Mouse (Mus musculus) heart, adult 2 months (tissue): Measurements from ENCODE around the gene Elavl1. TPM values are rescaled to one million over a fixed set of nuclear protein-coding genes. Genes with fewer than 3 reads are reported as not detected.

Experiments used
- DNase-seq, 2 experiments: peaks; one replicate each; pipeline ENCODE4 v3.0.0; 2021
- H3K27ac ChIP-seq: fragments of 200-600 bp; 2 replicates; pipeline ENCODE4 v1.8.1; 2022
- H3K27me3 ChIP-seq: fragments of 200-500 bp; 2 replicates; pipeline ENCODE4 v1.6.1; 2012; ENCODE audit warnings: mild to moderate bottlenecking, low read length, inconsistent platforms, mixed read lengths; ENCODE audit not compliant: control insufficient read depth, insufficient read depth
- H3K36me3 ChIP-seq: fragments of 200-500 bp; 2 replicates; pipeline ENCODE4 v1.6.1; 2012; ENCODE audit warnings: low read length, inconsistent platforms; ENCODE audit not compliant: control insufficient read depth, insufficient read depth
- H3K4me1 ChIP-seq: fragments of 200-500 bp; 2 replicates; pipeline ENCODE4 v1.6.1; 2011; ENCODE audit warnings: low read length; ENCODE audit not compliant: control insufficient read depth, insufficient read depth
- H3K4me3 ChIP-seq: fragments of 200-600 bp; 2 replicates; pipeline ENCODE4 v1.8.1; 2022
- H3K79me2 ChIP-seq: fragments of 200-500 bp; replicated peaks from 2 replicates; pipeline ENCODE4 v1.6.1; 2012; ENCODE audit warnings: mild to moderate bottlenecking, inconsistent platforms, low read length, moderate library complexity, mixed read lengths; ENCODE audit not compliant: control insufficient read depth, insufficient read depth
- H3K9ac ChIP-seq: fragments of 200-500 bp; 2 replicates; pipeline ENCODE4 v1.6.1; 2012; ENCODE audit warnings: low read depth, mild to moderate bottlenecking, control low read depth, inconsistent platforms, low read length, mixed read lengths
- CTCF ChIP-seq: fragments of 200-600 bp; IDR thresholded peaks from 2 replicates; pipeline ENCODE4 v1.8.1; 2022; ENCODE audit warnings: antibody characterized with exemption, mild to moderate bottlenecking, moderate library complexity
- EP300 ChIP-seq: fragments of 200-500 bp; IDR thresholded peaks from 2 replicates; pipeline ENCODE4 v1.6.1; 2011; ENCODE audit warnings: low read depth, low read length, control low read depth; ENCODE audit not compliant: insufficient read depth
- POLR2A ChIP-seq: fragments of 200-500 bp; IDR thresholded peaks from 2 replicates; pipeline ENCODE4 v1.6.1; 2011; ENCODE audit warnings: mild to moderate bottlenecking, low read depth, low read length, control low read depth; ENCODE audit not compliant: insufficient read depth
- WGBS: fragments of 180-500 bp; shearing (Covaris S2); methylation state at CpG from one replicate; pipeline ENCODE4 v1.1.7; 2018; 5-methylcytosine and 5-hydroxymethylcytosine counted together
- intact Hi-C: fragments of 180-260 bp; cut with DNase I; formaldehyde crosslinking; loops from one replicate; pipeline ENCODE4 v1.15.1; 2025
- polyA plus RNA-seq: library from polyadenylated mRNA; depleted of rRNA; stranded (reverse); fragments of >200 nt; gene quantifications from 2 replicates; pipeline ENCODE4 v1.2.3, GENCODE M21; 2012; rRNA removed
- total RNA-seq, 2 experiments: library from RNA; stranded (reverse); gene quantifications; 2 replicates each; pipeline ENCODE4 v1.2.3; 2021

Gene Elavl1
- total and polyA plus RNA-seq, 3 experiments: 25.9 to 61.1 (median 60.0) TPM

GRCm38 (mm10) chr8:4239193-4239890 lies 85.9 kb downstream of the Elavl1 start:
- no peaks in the 10 kb centered on the region; the same call in 1 of the 2 replicates for H3K36me3 ChIP-seq
- intact Hi-C loops: loop anchor here (1.0 to 5.0 kb wide), 6 partner anchors 13 to 438 kb away; partner anchors contain the start of genes Cers4, Evi5l and Timm44
- WGBS: 6% methylated on average over 19 of the region's 19 CpGs

GRCm38 (mm10) chr8:4238434-4239192 lies 86.6 kb downstream of the Elavl1 start, which contains the start of the genes Map2k7 and Gm49320:
TSS of gene Map2k7 (plus strand) at chr8:4238740.
TSS of gene Gm49320 (plus strand) at chr8:4238865.
- peak within 1 kb of the TSS; percentile 74 for H3K4me3 ChIP-seq
- no peaks in the 10 kb centered on the region for H3K27me3 ChIP-seq
- H3K9ac ChIP-seq: peak within 1 kb of the TSS; percentile 90
- WGBS: under 1% methylated on average over 71 of the region's 71 CpGs
- intact Hi-C loops: loop anchor here (1.0 to 5.0 kb wide), 6 partner anchors 14 to 439 kb away; partner anchors contain the start of genes Cers4, Evi5l and Timm44
- peaks cover 4% of the 10 kb centered on the region; the same call in 1 of the 2 replicates for H3K79me2 ChIP-seq
- peak within 1 kb of the TSS; percentile 85 for H3K27ac ChIP-seq
- TF ChIP-seq CTCF (peak; percentile 79), EP300 (peak; percentile 57; the same call in 1 of the 2 replicates), POLR2A (peak; percentile 85)
- H3K4me1 ChIP-seq: peaks cover 5% of the 10 kb centered on the region
- H3K36me3 ChIP-seq: no peaks in the 10 kb centered on the region; the same call in 1 of the 2 replicates
- DNase-seq: peak; percentile 99 to 100

More at GRCm38 (mm10) chr8:4239193-4239890, 85.9 kb downstream of the Elavl1 start:
- DNase-seq: no peak
- Histone ChIP-seq H3K4me1 (peaks cover 5% of the 10 kb centered on the region), H3K79me2 (peaks cover 4% of the 10 kb centered on the region; the same call in 1 of the 2 replicates), H3K4me3 (peak overlapping the region; percentile 74), H3K9ac (peak overlapping the region; percentile 90), H3K27ac (peak overlapping the region; percentile 85), H3K27me3 (no peaks in the 10 kb centered on the region)
- TF ChIP-seq EP300 (no peak), CTCF (no peak), POLR2A (no peak)

- H3K79me2 ChIP-seq: peaks cover 4% of the 10 kb centered on the region; the same call in 1 of the 2 replicates
- H3K36me3 ChIP-seq: no peaks in the 10 kb centered on the region; the same call in 1 of the 2 replicates
- H3K27me3 ChIP-seq: no peaks in the 10 kb centered on the region
- H3K4me3 ChIP-seq: peak overlapping the region; percentile 74
- intact Hi-C loops: loop anchor here (2.0 to 5.0 kb wide), 5 partner anchors 37 to 439 kb away; partner anchors contain the start of genes Cers4, Evi5l and Timm44
- DNase-seq: no peak
- peak overlapping the region; percentile 70 for H3K9ac ChIP-seq
- peaks cover 5% of the 10 kb centered on the region for H3K4me1 ChIP-seq
- WGBS: 15% methylated on average over 15 of the region's 15 CpGs
- peak overlapping the region; percentile 85 for H3K27ac ChIP-seq
- peak; percentile 57 for TF ChIP-seq POLR2A
- TF ChIP-seq CTCF: no peak
- TF ChIP-seq EP300: no peak
Measured at GRCm38 (mm10) chr8:4237814-4238433, 87.3 kb downstream of the Elavl1 start.

Other genes with a start within 250 kb of the Elavl1 start
- gene Cd209f, start 219.6 kb downstream of the Elavl1 start, total RNA-seq: 1 to 10 TPM in 1 of 2 experiments, under 1 TPM in 1; 0.60 to 1.1 TPM
- gene Cd209f, start 219.6 kb downstream of the Elavl1 start, polyA plus RNA-seq: 1.4 and 2.3 TPM in 2 replicates
- gene Cd209g, start 191.3 kb downstream of the Elavl1 start, total RNA-seq: under 1 TPM in 1 of 2 experiments, not detected in 1; 0.23 TPM
- 1.00 and 2.1 TPM in 2 replicates for gene Cd209g, start 191.3 kb downstream of the Elavl1 start, polyA plus RNA-seq
- 10 to 100 TPM; 20.6 to 22.3 TPM for gene Evi5l, start 158.8 kb downstream of the Elavl1 start, total RNA-seq
- gene Evi5l, start 158.8 kb downstream of the Elavl1 start, polyA plus RNA-seq: 20.2 and 27.3 TPM in 2 replicates
- gene Prr36, start 108.0 kb downstream of the Elavl1 start, total RNA-seq: under 1 TPM in 1 of 2 experiments, not detected in 1; 0.05 TPM
- gene Prr36, start 108.0 kb downstream of the Elavl1 start, polyA plus RNA-seq: 0.04 TPM in 1 of 2 replicates, not detected in the other
- under 1 TPM; 0.37 to 0.52 TPM for gene Lrrc8e, start 98.6 kb downstream of the Elavl1 start, total RNA-seq
- gene Lrrc8e, start 98.6 kb downstream of the Elavl1 start, polyA plus RNA-seq: 0.09 and 0.29 TPM in 2 replicates
- 10 to 100 TPM; 63.8 to 65.9 TPM for gene Map2k7, start 86.7 kb downstream of the Elavl1 start, total RNA-seq
- gene Map2k7, start 86.7 kb downstream of the Elavl1 start, polyA plus RNA-seq: 27.8 and 53.1 TPM in 2 replicates
- gene Gm49320, start 86.5 kb downstream of the Elavl1 start, total RNA-seq: under 1 TPM in 1 of 2 experiments, not detected in 1; 0.45 TPM
- 0.64 and 2.6 TPM in 2 replicates for gene Gm49320, start 86.5 kb downstream of the Elavl1 start, polyA plus RNA-seq
- 1 to 10 TPM; 2.7 to 3.8 TPM for gene Tgfbr3l, start 77.2 kb downstream of the Elavl1 start, total RNA-seq
- 10.0 and 12.1 TPM in 2 replicates for gene Tgfbr3l, start 77.2 kb downstream of the Elavl1 start, polyA plus RNA-seq
- gene Snapc2, start 72.3 kb downstream of the Elavl1 start, total RNA-seq: 10 to 100 TPM; 14.7 to 16.2 TPM
- 18.5 and 38.1 TPM in 2 replicates for gene Snapc2, start 72.3 kb downstream of the Elavl1 start, polyA plus RNA-seq
- under 1 TPM; 0.60 to 0.91 TPM for gene Ctxn1, start 66.1 kb downstream of the Elavl1 start, total RNA-seq
- 5.2 and 5.7 TPM in 2 replicates for gene Ctxn1, start 66.1 kb downstream of the Elavl1 start, polyA plus RNA-seq
- 100 to 1,000 TPM in 1 of 2 experiments, 10 to 100 TPM in 1; 92.4 to 105 TPM for gene Timm44, start 49.5 kb downstream of the Elavl1 start, total RNA-seq
- 92.8 and 117 TPM in 2 replicates for gene Timm44, start 49.5 kb downstream of the Elavl1 start, polyA plus RNA-seq
- gene Ccl25, start 203 bp downstream of the Elavl1 start, total RNA-seq: 1 to 10 TPM; 2.9 to 5.1 TPM
- 2.5 and 3.5 TPM in 2 replicates for gene Ccl25, start 203 bp downstream of the Elavl1 start, polyA plus RNA-seq
- gene Cers4, start 167.6 kb upstream of the Elavl1 start, total RNA-seq: 10 to 100 TPM; 33.2 to 33.6 TPM
- gene Cers4, start 167.6 kb upstream of the Elavl1 start, polyA plus RNA-seq: 89.8 and 92.8 TPM in 2 replicates